Mouse (Mus musculus): ENCODE data around the gene Lcp2.

DNA sequence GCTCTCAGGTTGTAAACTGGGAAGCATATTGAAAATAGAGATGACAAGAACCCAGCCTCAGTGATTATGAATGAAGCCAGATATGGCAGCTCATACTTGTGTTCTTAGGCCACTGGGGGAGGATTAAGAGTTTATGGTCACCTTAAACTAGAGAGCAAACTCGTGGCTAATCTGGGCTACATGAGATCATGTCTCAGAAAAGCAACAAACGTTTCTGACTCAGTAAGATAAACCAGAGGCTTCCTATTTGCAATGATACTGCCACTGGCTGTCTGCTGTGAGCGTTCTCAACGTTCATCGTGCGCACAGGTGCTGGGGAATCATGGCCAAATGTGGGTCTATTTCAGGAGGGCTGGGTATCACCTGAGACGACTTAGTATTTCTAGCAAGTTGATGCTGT lies 37.1 kb downstream of the Lcp2 start:
- no peak for TF ChIP-seq CTCF (IDR thresholded peaks at IDR 0.05; ENCODE audit: low read depth, low read length)
- TF ChIP-seq POLR2A (IDR thresholded peaks at IDR 0.05; ENCODE audit: borderline replicate concordance, low read depth, low read length) = no peak

Data from bone marrow macrophage, adult 2 months (primary cell).